Mouse (Mus musculus) embryonic fibroblast, embryonic 13.5 days (primary cell): ENCODE results near the gene Slc35b2. TPM values are rescaled to one million over a fixed set of nuclear protein-coding genes. Genes with fewer than 3 reads are reported as not detected.

Experiments used
- H3K27ac ChIP-seq: 2 replicates; pipeline ENCODE4 v1.5.1; 2012; ENCODE audit warnings: low read length, control low read depth, inconsistent platforms; ENCODE audit not compliant: insufficient read depth
- H3K4me1 ChIP-seq: 2 replicates; pipeline ENCODE4 v1.6.1; 2011; ENCODE audit warnings: low read length; ENCODE audit not compliant: control insufficient read depth, insufficient read depth
- H3K4me3 ChIP-seq: 2 replicates; pipeline ENCODE4 v1.5.1; 2011; ENCODE audit warnings: mild to moderate bottlenecking, control low read depth, low read length; ENCODE audit not compliant: insufficient read depth
- CTCF ChIP-seq: IDR thresholded peaks from 2 replicates; pipeline ENCODE4 v1.5.1; 2011; ENCODE audit warnings: mild to moderate bottlenecking, control low read depth, low read length, moderate library complexity, borderline replicate concordance; ENCODE audit not compliant: insufficient read depth
- POLR2A ChIP-seq: IDR thresholded peaks from 2 replicates; pipeline ENCODE4 v1.6.1; 2011; ENCODE audit warnings: low read depth, mild to moderate bottlenecking, control low read depth, low read length, moderate library complexity
- polyA plus RNA-seq: library from polyadenylated mRNA; stranded (reverse); fragments of >200 nt; gene quantifications from 2 replicates; pipeline ENCODE4 v1.2.4, GENCODE M21; 2011; ENCODE audit warnings: low read depth; ENCODE audit not compliant: missing spikeins, insufficient read length

Gene Slc35b2
- polyA plus RNA-seq, 1 experiment: 65.3 TPM

GRCm38 (mm10) chr17:45551249-45551796, 12.4 kb upstream of the Slc35b2 start:
- Histone ChIP-seq H3K4me1 (no peaks in the 10 kb centered on the region), H3K27ac (no peak overlapping the region), H3K4me3 (no peak overlapping the region)
- TF ChIP-seq CTCF: no peak
- no peak for TF ChIP-seq POLR2A

- H3K4me1 ChIP-seq: no peaks in the 10 kb centered on the region; the same call in 1 of the 2 replicates
- H3K4me3 ChIP-seq: no peak overlapping the region
- H3K27ac ChIP-seq: no peak overlapping the region
- peak; percentile 83 for TF ChIP-seq CTCF
- no peak for TF ChIP-seq POLR2A
These were observed 11.7 kb upstream of the Slc35b2 start for GRCm38 (mm10) chr17:45551816-45552451.

- Histone ChIP-seq H3K4me1 (no peaks in the 10 kb centered on the region; the same call in 1 of the 2 replicates), H3K4me3 (no peak overlapping the region), H3K27ac (no peak overlapping the region)
- TF ChIP-seq CTCF: no peak
- no peak for TF ChIP-seq POLR2A
These were observed 10.6 kb upstream of the Slc35b2 start for GRCm38 (mm10) chr17:45553065-45553464.

DNA sequence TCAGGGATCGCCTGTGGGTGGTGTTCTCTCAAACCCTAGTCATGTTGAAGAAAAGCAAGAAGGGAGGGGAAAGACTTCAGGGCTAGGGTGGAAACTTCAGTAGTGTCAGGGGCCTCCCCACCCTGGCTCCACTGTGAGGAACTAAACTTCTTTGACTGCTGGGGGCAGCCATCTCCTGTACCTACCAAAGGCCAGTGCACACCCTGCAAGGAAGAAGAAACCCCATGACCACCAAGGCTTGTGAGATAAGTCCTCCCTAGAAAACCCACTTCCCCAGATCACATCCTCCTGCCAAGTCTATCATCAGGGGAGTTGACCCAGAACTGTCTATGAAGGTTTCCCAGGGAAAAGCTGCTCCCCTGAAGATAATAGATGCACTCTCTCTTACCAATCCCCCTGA, 9.3 kb upstream of the Slc35b2 start:
- Histone ChIP-seq H3K4me3 (no peak overlapping the region), H3K4me1 (no peaks in the 10 kb centered on the region; the same call in 1 of the 2 replicates), H3K27ac (no peak overlapping the region)
- TF ChIP-seq POLR2A (no peak), CTCF (no peak)

DNA sequence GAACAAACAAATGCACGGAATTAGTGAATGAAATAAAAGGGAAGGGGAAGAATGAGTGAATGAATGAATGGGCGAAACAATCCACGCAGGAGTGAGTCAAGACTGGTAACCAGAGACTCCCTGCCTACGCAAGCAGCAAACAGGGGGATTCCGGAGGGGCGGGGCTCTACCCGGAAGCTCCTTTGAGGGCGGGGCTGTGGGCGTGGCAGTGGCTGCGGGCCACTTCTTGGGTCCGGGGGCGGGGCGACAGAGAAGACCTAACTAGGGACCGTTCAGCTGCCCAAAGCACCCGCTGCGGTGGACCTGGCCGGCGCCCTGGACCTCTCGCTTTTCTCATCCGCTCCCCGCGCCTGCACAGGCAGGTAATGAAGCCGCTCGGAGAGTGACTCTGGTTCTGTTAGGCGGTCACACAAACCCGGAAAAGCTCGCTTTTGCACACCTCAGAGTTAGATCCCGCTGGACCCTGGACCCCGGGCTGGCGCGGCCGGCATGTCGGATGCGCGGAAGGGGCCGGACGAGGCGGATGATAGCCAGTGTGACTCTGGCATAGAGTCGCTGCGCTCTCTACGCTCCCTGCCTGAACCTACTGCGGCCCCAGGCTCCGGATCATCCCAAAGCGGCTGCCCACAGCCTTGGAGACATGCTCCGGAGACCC, 8.1 kb upstream of the Slc35b2 start, which contains the start of gene Nfkbie:
Gene Nfkbie, plus strand, starts transcription at position 252 of the 655 bp plus-strand sequence.
- H3K4me1 ChIP-seq: no peaks in the 10 kb centered on the region; the same call in 1 of the 2 replicates
- peak within 1 kb of the TSS; percentile 87 for H3K4me3 ChIP-seq
- peak; percentile 90 for TF ChIP-seq POLR2A
- TF ChIP-seq CTCF: no peak
- H3K27ac ChIP-seq: no peak within 1 kb of the TSS

GRCm38 (mm10) chr17:45556107-45556489, 7.6 kb upstream of the Slc35b2 start:
- H3K4me1 ChIP-seq: no peaks in the 10 kb centered on the region; the same call in 1 of the 2 replicates
- H3K4me3 ChIP-seq: peak overlapping the region; percentile 87
- TF ChIP-seq POLR2A: no peak
- no peak for TF ChIP-seq CTCF
- H3K27ac ChIP-seq: no peak overlapping the region

DNA sequence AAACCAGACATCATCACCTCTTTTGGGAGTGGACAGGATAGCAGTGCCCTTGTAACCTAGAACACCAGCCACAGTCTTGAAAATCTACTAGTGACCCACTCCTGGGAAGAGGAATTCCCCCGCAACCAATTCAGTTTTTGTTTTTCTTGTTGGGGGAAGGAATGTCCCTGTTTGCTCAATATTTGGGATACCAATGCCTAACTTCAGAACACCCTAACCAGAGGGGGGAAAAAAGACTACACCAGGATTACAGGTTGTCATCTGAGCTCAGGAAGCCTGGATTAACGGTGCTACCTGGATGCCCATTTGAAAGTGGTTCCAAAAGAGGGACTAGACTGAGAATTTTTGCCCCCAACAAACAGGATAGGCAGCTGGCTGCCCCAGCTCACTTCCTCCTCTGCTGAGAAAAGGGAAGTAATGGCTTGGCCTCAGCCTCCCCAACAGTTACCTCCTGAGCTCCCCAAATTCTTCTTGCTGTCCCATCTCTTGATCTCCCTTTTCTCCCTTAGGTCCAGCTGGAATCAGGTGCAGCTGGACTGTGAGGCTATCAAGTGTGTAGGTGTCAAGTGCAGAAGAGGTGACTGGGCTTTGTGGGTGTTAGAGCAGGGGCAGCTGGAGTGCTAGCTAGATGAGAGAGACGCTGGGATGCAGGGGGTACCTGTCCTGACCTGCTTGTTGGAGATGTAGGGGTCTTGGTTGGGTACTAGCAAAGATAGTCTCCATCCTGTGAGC, 7.0 kb upstream of the Slc35b2 start:
- Histone ChIP-seq H3K4me3 (peak overlapping the region; percentile 87), H3K27ac (no peak overlapping the region), H3K4me1 (no peaks in the 10 kb centered on the region; the same call in 1 of the 2 replicates)
- TF ChIP-seq POLR2A (no peak), CTCF (no peak)

DNA sequence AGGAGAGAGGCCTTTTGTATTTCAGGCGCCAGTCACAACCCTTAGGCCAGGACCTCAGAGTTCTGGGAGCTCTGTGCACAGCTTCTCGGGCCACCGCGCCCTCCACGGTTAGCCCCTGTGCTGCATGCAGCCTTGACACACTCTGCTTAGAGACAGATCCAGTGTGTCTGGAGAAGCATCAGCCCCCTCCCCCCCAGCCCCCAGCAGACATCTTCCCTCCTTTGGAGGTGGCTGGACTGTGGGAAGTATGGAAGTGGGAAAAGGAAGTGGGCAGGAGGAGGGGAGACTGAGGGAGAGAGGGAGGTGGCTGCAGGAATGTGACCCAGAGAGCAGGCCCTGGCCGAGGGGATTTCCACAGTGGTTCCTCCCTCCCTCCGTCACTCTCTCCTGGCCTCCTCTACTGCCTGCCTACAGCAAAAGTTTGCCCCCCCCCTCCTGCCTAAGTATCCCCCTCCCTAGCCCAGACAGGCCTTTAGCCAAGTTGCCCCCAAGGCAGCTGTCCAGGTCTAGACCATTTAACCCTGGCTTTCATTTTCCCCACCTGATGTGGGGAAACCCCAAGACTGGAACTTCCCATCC, 6.3 kb upstream of the Slc35b2 start:
- H3K4me3 ChIP-seq: peak overlapping the region; percentile 87; the same call in 1 of the 2 replicates

More for the DNA sequence above, 6.3 kb upstream of the Slc35b2 start:
- Histone ChIP-seq H3K4me1 (no peaks in the 10 kb centered on the region; the same call in 1 of the 2 replicates), H3K27ac (no peak overlapping the region)
- TF ChIP-seq POLR2A: no peak
- no peak for TF ChIP-seq CTCF
